Mouse (Mus musculus) 3134 (cell line): ENCODE results near the gene Cuzd1.

Experiments used
- DNase-seq: peaks from one replicate; pipeline ENCODE4 v3.0.0-alpha.2; 2011; ENCODE audit warnings: low spot score; ENCODE audit not compliant: insufficient read length; ENCODE audit errors: extremely low read depth

The Cuzd1 gene

GRCm38 (mm10) chr7:131260946-131261345 lies 61.1 kb downstream of the Cuzd1 start:
- DNase-seq = no peak
